Comparison of ENCODE assay signal across 8 mouse cellular contexts in the genomic region with DNA sequence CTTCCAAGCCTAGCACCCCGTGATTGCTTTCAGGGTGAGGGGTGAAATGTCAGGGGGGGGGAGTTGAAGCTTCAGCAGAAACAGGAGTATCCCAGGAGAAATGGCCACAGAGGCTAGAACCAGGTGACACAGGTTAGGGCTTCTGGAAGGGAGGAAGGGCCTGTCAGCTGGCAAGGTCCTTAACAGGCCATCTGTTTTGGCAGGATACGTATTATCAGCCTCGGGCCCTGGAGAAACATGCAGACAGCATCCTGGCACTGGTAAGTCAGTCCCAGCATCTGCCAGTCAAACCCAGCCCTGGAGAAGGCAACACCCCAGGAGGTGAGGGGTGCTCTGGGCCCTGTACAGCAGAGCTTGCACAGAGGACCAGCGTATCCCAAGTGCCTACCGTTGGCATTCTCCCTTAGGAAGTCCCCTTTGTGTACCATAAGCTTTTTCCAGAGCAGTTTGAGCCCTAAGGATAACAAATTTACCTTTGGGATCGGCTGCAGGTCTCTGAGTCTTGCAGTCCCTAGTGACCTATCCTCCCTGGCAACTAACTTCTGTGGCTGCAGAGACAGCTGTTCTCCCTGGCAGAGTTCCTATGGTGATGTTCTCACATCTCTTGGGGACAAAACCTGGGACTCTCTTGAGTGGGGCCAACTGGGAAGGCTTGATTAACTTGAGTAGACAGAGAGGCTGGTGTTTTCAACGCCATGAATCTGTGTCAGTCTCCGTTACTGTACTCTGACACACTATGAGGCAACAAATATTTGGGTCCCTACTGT. TPM values are rescaled to one million over a fixed set of nuclear protein-coding genes. Genes with fewer than 3 reads are reported as not detected.
DNase-seq lines count a peak whose midpoint lies in the region; ATAC-seq lines count a peak whose summit lies in the region.

No protein-coding gene starts in this region.

- 0 out of 2 replicates have a peak overlapping the region, but pooled peaks have one; percentile 3 for H3K9ac ChIP-seq in neural tube, embryonic 11.5 days (ENCODE audit: low read length)
- peak overlapping the region; percentile 87 for H3K9ac ChIP-seq in heart, embryonic 13.5 days
- peak overlapping the region; percentile 92 for H3K9ac ChIP-seq in liver, embryonic 15.5 days
- peak overlapping the region; percentile 80 for H3K9ac ChIP-seq in stomach, embryonic 15.5 days

- H3K4me3 ChIP-seq in neural tube, embryonic 11.5 days (ENCODE audit: low read depth, low read length): peak overlapping the region; percentile 60; the same call in 1 of the 2 replicates
- peak overlapping the region; percentile 73 for H3K4me3 ChIP-seq in heart, embryonic 13.5 days
- peak overlapping the region; percentile 79 for H3K4me3 ChIP-seq in liver, embryonic 15.5 days (replicated peaks)
- H3K4me3 ChIP-seq in stomach, embryonic 15.5 days (replicated peaks): peak overlapping the region; percentile 70

- 79% methylated on average over 8 of the region's 8 CpGs for WGBS in neural tube, embryonic 11.5 days
- 55% methylated on average over 8 of the region's 8 CpGs for WGBS in heart, embryonic 13.5 days
- 54% methylated on average over 8 of the region's 8 CpGs for WGBS in liver, embryonic 15.5 days (ENCODE audit: insufficient replicate concordance)
- WGBS in stomach, embryonic 15.5 days: 60% methylated on average over 8 of the region's 8 CpGs

- DNase-seq in neural tube, embryonic 11.5 days (ENCODE audit: low spot score): no peak
- no peak for DNase-seq in neural tube, embryonic 10.5 days (ENCODE audit: extremely low spot score, low spot score)
- DNase-seq in cerebellum, postnatal 25 days: peak; percentile 87
- no peak for DNase-seq in layer of hippocampus, adult 9-10 months (ENCODE audit: low spot score)
- no peak for DNase-seq in urinary bladder, postnatal 25 days (ENCODE audit: low spot score)

- H3K9me3 ChIP-seq in neural tube, embryonic 11.5 days (ENCODE audit: control insufficient read depth, low read length): no peaks in the 10 kb centered on the region
- H3K9me3 ChIP-seq in heart, embryonic 13.5 days: no peaks in the 10 kb centered on the region
- no peaks in the 10 kb centered on the region for H3K9me3 ChIP-seq in liver, embryonic 15.5 days (replicated peaks)
- no peaks in the 10 kb centered on the region for H3K9me3 ChIP-seq in stomach, embryonic 15.5 days

- no peaks in the 10 kb centered on the region for H3K27me3 ChIP-seq in neural tube, embryonic 11.5 days (ENCODE audit: control insufficient read depth, insufficient read depth, low read length)
- H3K27me3 ChIP-seq in heart, embryonic 13.5 days (replicated peaks): no peaks in the 10 kb centered on the region
- no peaks in the 10 kb centered on the region for H3K27me3 ChIP-seq in liver, embryonic 15.5 days
- no peaks in the 10 kb centered on the region for H3K27me3 ChIP-seq in stomach, embryonic 15.5 days (replicated peaks)

- peaks cover 5% of the 10 kb centered on the region for H3K36me3 ChIP-seq in neural tube, embryonic 11.5 days (ENCODE audit: control insufficient read depth, insufficient read depth, low read length)
- H3K36me3 ChIP-seq in heart, embryonic 13.5 days: peaks cover 47% of the 10 kb centered on the region
- H3K36me3 ChIP-seq in liver, embryonic 15.5 days (replicated peaks): peaks cover 48% of the 10 kb centered on the region
- peaks cover 28% of the 10 kb centered on the region for H3K36me3 ChIP-seq in stomach, embryonic 15.5 days

- no peak overlapping the region for H3K27ac ChIP-seq in neural tube, embryonic 11.5 days (ENCODE audit: low read depth, low read length)
- H3K27ac ChIP-seq in heart, embryonic 13.5 days (replicated peaks): 0 out of 2 replicates have a peak overlapping the region, but pooled peaks have one; percentile 92
- H3K27ac ChIP-seq in liver, embryonic 15.5 days (replicated peaks): peak overlapping the region; percentile 97
- 0 out of 2 replicates have a peak overlapping the region, but pooled peaks have one; percentile 97 for H3K27ac ChIP-seq in stomach, embryonic 15.5 days

- ATAC-seq in neural tube, embryonic 11.5 days (ENCODE audit: insufficient read depth, low FRiP score, low TSS enrichment): no peak
- ATAC-seq in heart, embryonic 13.5 days (ENCODE audit: extremely low read depth, insufficient number of reproducible peaks, low FRiP score, low TSS enrichment): no peak
- peak; percentile 43 for ATAC-seq in liver, embryonic 15.5 days (ENCODE audit: insufficient read depth)
- ATAC-seq in stomach, embryonic 15.5 days (ENCODE audit: insufficient read depth, low FRiP score, low read depth): peak; percentile 8; the same call in 1 of the 2 replicates

- H3K4me2 ChIP-seq in neural tube, embryonic 11.5 days (ENCODE audit: low read depth): peak overlapping the region; percentile 66; the same call in 1 of the 2 replicates
- H3K4me2 ChIP-seq in heart, embryonic 13.5 days: peak overlapping the region; percentile 83
- H3K4me2 ChIP-seq in liver, embryonic 15.5 days: peak overlapping the region; percentile 83
- H3K4me2 ChIP-seq in stomach, embryonic 15.5 days: peak overlapping the region; percentile 60

- H3K4me1 ChIP-seq in neural tube, embryonic 11.5 days (ENCODE audit: control insufficient read depth, insufficient read depth, low read length): peaks cover 6% of the 10 kb centered on the region; the same call in 1 of the 2 replicates
- peaks cover 27% of the 10 kb centered on the region for H3K4me1 ChIP-seq in heart, embryonic 13.5 days
- H3K4me1 ChIP-seq in liver, embryonic 15.5 days (replicated peaks): peaks cover 45% of the 10 kb centered on the region
- H3K4me1 ChIP-seq in stomach, embryonic 15.5 days: peaks cover 9% of the 10 kb centered on the region

RNA-seq across cellular contexts. Expression of gene Abhd16a, which starts 1.3 kb away (rescaled TPM):
- 50.5 and 59.9 TPM in 2 replicates for polyA plus RNA-seq in neural tube, embryonic 11.5 days (2014; fragmentation: Nextera tagmentation; extraction: Ambion mirVana)
- polyA plus RNA-seq in heart, embryonic 13.5 days (2015; fragmentation: Nextera tagmentation; extraction: Ambion mirVana): 67.0 and 69.5 TPM in 2 replicates
- polyA plus RNA-seq in liver, embryonic 15.5 days (2015; fragmentation: Nextera tagmentation; extraction: Ambion mirVana): 50.0 and 53.2 TPM in 2 replicates
- 92.0 and 97.8 TPM in 2 replicates for polyA plus RNA-seq in stomach, embryonic 15.5 days (2015; fragmentation: Nextera tagmentation; extraction: Ambion mirVana)

RNA-seq across cellular contexts. Expression of gene Ly6g6f, which starts 4.9 kb away (rescaled TPM):
- polyA plus RNA-seq in neural tube, embryonic 11.5 days (2014; fragmentation: Nextera tagmentation; extraction: Ambion mirVana): 1.3 and 1.4 TPM in 2 replicates
- polyA plus RNA-seq in heart, embryonic 13.5 days (2015; fragmentation: Nextera tagmentation; extraction: Ambion mirVana): 0.73 and 1.0 TPM in 2 replicates
- polyA plus RNA-seq in liver, embryonic 15.5 days (2015; fragmentation: Nextera tagmentation; extraction: Ambion mirVana): 5.1 and 7.0 TPM in 2 replicates
- 0.15 and 0.41 TPM in 2 replicates for polyA plus RNA-seq in stomach, embryonic 15.5 days (2015; fragmentation: Nextera tagmentation; extraction: Ambion mirVana)

RNA-seq across cellular contexts. Expression of gene Ly6g6d, which starts 12.5 kb away (rescaled TPM):
- 1.0 and 3.2 TPM in 2 replicates for polyA plus RNA-seq in neural tube, embryonic 11.5 days (2014; fragmentation: Nextera tagmentation; extraction: Ambion mirVana)
- polyA plus RNA-seq in heart, embryonic 13.5 days (2015; fragmentation: Nextera tagmentation; extraction: Ambion mirVana): 1.7 and 1.9 TPM in 2 replicates
- polyA plus RNA-seq in liver, embryonic 15.5 days (2015; fragmentation: Nextera tagmentation; extraction: Ambion mirVana): 0.41 and 0.70 TPM in 2 replicates
- polyA plus RNA-seq in stomach, embryonic 15.5 days (2015; fragmentation: Nextera tagmentation; extraction: Ambion mirVana): 3.6 and 4.4 TPM in 2 replicates

RNA-seq across cellular contexts. Expression of gene Ly6g6e, which starts 13.6 kb away (rescaled TPM):
- polyA plus RNA-seq in neural tube, embryonic 11.5 days (2014; fragmentation: Nextera tagmentation; extraction: Ambion mirVana): 0.39 and 0.46 TPM in 2 replicates
- 0.36 and 0.62 TPM in 2 replicates for polyA plus RNA-seq in heart, embryonic 13.5 days (2015; fragmentation: Nextera tagmentation; extraction: Ambion mirVana)
- 0.12 and 0.26 TPM in 2 replicates for polyA plus RNA-seq in liver, embryonic 15.5 days (2015; fragmentation: Nextera tagmentation; extraction: Ambion mirVana)
- 9.4 and 16.8 TPM in 2 replicates for polyA plus RNA-seq in stomach, embryonic 15.5 days (2015; fragmentation: Nextera tagmentation; extraction: Ambion mirVana)

RNA-seq across cellular contexts. Expression of gene Ly6g5c, which starts 17.7 kb away (rescaled TPM):
- polyA plus RNA-seq in neural tube, embryonic 11.5 days (2014; fragmentation: Nextera tagmentation; extraction: Ambion mirVana): not detected in 2 replicates
- polyA plus RNA-seq in heart, embryonic 13.5 days (2015; fragmentation: Nextera tagmentation; extraction: Ambion mirVana): not detected in 2 replicates
- polyA plus RNA-seq in liver, embryonic 15.5 days (2015; fragmentation: Nextera tagmentation; extraction: Ambion mirVana): not detected in 2 replicates
- polyA plus RNA-seq in stomach, embryonic 15.5 days (2015; fragmentation: Nextera tagmentation; extraction: Ambion mirVana): not detected in 2 replicates

Comparison
In these comparisons a context has a peak if more than half of its experiments do, and no peak if none do; other contexts are left out.
1. ATAC-seq: peak in liver, embryonic 15.5 days (single experiment) and stomach, embryonic 15.5 days (single experiment); none in neural tube, embryonic 11.5 days (single experiment) and heart, embryonic 13.5 days (single experiment).
2. DNase-seq: peak in cerebellum, postnatal 25 days (2 of 2); none in neural tube, embryonic 11.5 days (single experiment), neural tube, embryonic 10.5 days (single experiment), layer of hippocampus, adult 9-10 months (single experiment) and urinary bladder, postnatal 25 days (single experiment).
3. H3K9ac ChIP-seq: peak in every context shown above with its lines; median percentile 92 in liver, embryonic 15.5 days; 87 in heart, embryonic 13.5 days; 80 in stomach, embryonic 15.5 days; 3 in neural tube, embryonic 11.5 days.
4. Peak in every context shown above with its lines, with median percentiles within 50 percentile points of each other: H3K4me2 ChIP-seq and H3K4me3 ChIP-seq.